Mouse (Mus musculus): Measurements from ENCODE around the gene Naxe. TPM values are rescaled to one million over a fixed set of nuclear protein-coding genes. Genes with fewer than 3 reads are reported as not detected.

The Naxe gene
- polyA plus RNA-seq, 1 experiment from 2014 or later: 167 TPM

- WGBS: 92% methylated on average over 3 of the region's 3 CpGs
- H3K27me3 ChIP-seq: no peaks in the 10 kb centered on the region
Observed at GRCm38 (mm10) chr3:88049532-88049931, 8.8 kb downstream of the Naxe start.

GRCm38 (mm10) chr3:88042661-88043421 lies 15.5 kb downstream of the Naxe start, which contains the start of gene Gpatch4:
Gpatch4 (plus strand) TSS chr3:88043108.
- Histone ChIP-seq H3K9me3 (no peaks in the 10 kb centered on the region), H3K36me3 (no peaks in the 10 kb centered on the region), H3K9ac (replicated peaks) (peak within 1 kb of the TSS; percentile 57), H3K4me1 (peaks cover 14% of the 10 kb centered on the region), H3K4me2 (replicated peaks) (peak within 1 kb of the TSS; percentile 87), H3K4me3 (peak within 1 kb of the TSS; percentile 95), H3K27me3 (peaks cover 13% of the 10 kb centered on the region; the same call in 1 of the 2 replicates), H3K27ac (replicated peaks) (peak within 1 kb of the TSS; percentile 45)
- WGBS: 12% methylated on average over 36 of the region's 36 CpGs
- peak; percentile 97 for ATAC-seq (replicated peaks)

More at GRCm38 (mm10) chr3:88049532-88049931, 8.8 kb downstream of the Naxe start:
- no peak overlapping the region for H3K9ac ChIP-seq (replicated peaks)
- no peak overlapping the region for H3K27ac ChIP-seq (replicated peaks)
- ATAC-seq (replicated peaks): no peak
- no peak overlapping the region for H3K4me2 ChIP-seq (replicated peaks)
- no peak overlapping the region for H3K4me3 ChIP-seq
- H3K9me3 ChIP-seq: no peaks in the 10 kb centered on the region
- peaks cover 3% of the 10 kb centered on the region; the same call in 1 of the 2 replicates for H3K4me1 ChIP-seq
- H3K36me3 ChIP-seq: peaks cover 30% of the 10 kb centered on the region

- no peaks in the 10 kb centered on the region for H3K36me3 ChIP-seq
- no peak overlapping the region for H3K4me2 ChIP-seq (replicated peaks)
- H3K4me3 ChIP-seq: no peak overlapping the region
- H3K27me3 ChIP-seq: peaks cover 23% of the 10 kb centered on the region
- H3K9me3 ChIP-seq: no peaks in the 10 kb centered on the region
- no peaks in the 10 kb centered on the region for H3K4me1 ChIP-seq
- H3K27ac ChIP-seq (replicated peaks): no peak overlapping the region
- no peak for ATAC-seq (replicated peaks)
- no peak overlapping the region for H3K9ac ChIP-seq (replicated peaks)
- WGBS: 81% methylated on average over 1 of the region's 1 CpGs
Observed at GRCm38 (mm10) chr3:88035561-88036293, 22.6 kb downstream of the Naxe start.

GRCm38 (mm10) chr3:88033506-88033905 lies 24.8 kb downstream of the Naxe start:
- no peaks in the 10 kb centered on the region for H3K9me3 ChIP-seq
- no peak overlapping the region for H3K4me3 ChIP-seq
- no peak overlapping the region for H3K9ac ChIP-seq (replicated peaks)
- H3K4me1 ChIP-seq: no peaks in the 10 kb centered on the region
- H3K36me3 ChIP-seq: no peaks in the 10 kb centered on the region
- no peak overlapping the region for H3K4me2 ChIP-seq (replicated peaks)
- no peak for ATAC-seq (replicated peaks)
- no peak overlapping the region for H3K27ac ChIP-seq (replicated peaks)
- WGBS: 76% methylated on average over 5 of the region's 5 CpGs
- peaks cover 12% of the 10 kb centered on the region; the same call in 1 of the 2 replicates for H3K27me3 ChIP-seq

- no peaks in the 10 kb centered on the region for H3K4me1 ChIP-seq
- peaks cover 25% of the 10 kb centered on the region for H3K27me3 ChIP-seq
- H3K4me2 ChIP-seq (replicated peaks): no peak overlapping the region
- H3K9me3 ChIP-seq: no peaks in the 10 kb centered on the region
- ATAC-seq (replicated peaks): no peak
- H3K4me3 ChIP-seq: no peak overlapping the region
- H3K9ac ChIP-seq (replicated peaks): no peak overlapping the region
- 21% methylated on average over 19 of the region's 19 CpGs for WGBS
- H3K27ac ChIP-seq (replicated peaks): no peak overlapping the region
- H3K36me3 ChIP-seq: no peaks in the 10 kb centered on the region
Observed at GRCm38 (mm10) chr3:88030608-88031395, 27.5 kb downstream of the Naxe start.

GRCm38 (mm10) chr3:88027434-88028186 lies 30.7 kb downstream of the Naxe start, which contains the start of gene Hapln2:
Hapln2 (minus strand) TSS chr3:88027583.
- 50% methylated on average over 5 of the region's 5 CpGs for WGBS
- no peak within 1 kb of the TSS for H3K4me3 ChIP-seq
- H3K4me2 ChIP-seq (replicated peaks): no peak within 1 kb of the TSS
- H3K9me3 ChIP-seq: no peaks in the 10 kb centered on the region
- H3K27ac ChIP-seq (replicated peaks): no peak within 1 kb of the TSS
- H3K36me3 ChIP-seq: no peaks in the 10 kb centered on the region
- peaks cover 55% of the 10 kb centered on the region for H3K27me3 ChIP-seq
- H3K4me1 ChIP-seq: peaks cover 15% of the 10 kb centered on the region
- H3K9ac ChIP-seq (replicated peaks): no peak within 1 kb of the TSS
- ATAC-seq (replicated peaks): no peak

GRCm38 (mm10) chr3:88026823-88027222 lies 31.5 kb downstream of the Naxe start:
- Histone ChIP-seq H3K4me3 (no peak overlapping the region), H3K36me3 (no peaks in the 10 kb centered on the region), H3K27me3 (peaks cover 60% of the 10 kb centered on the region), H3K27ac (replicated peaks) (no peak overlapping the region), H3K9me3 (no peaks in the 10 kb centered on the region), H3K9ac (replicated peaks) (no peak overlapping the region), H3K4me2 (replicated peaks) (no peak overlapping the region), H3K4me1 (peaks cover 19% of the 10 kb centered on the region)
- ATAC-seq (replicated peaks): no peak
- WGBS: 71% methylated on average over 7 of the region's 7 CpGs

GRCm38 (mm10) chr3:88023192-88024074 lies 34.9 kb downstream of the Naxe start:
- Histone ChIP-seq H3K4me3 (peak overlapping the region; percentile 57), H3K4me2 (replicated peaks) (peak overlapping the region; percentile 97), H3K36me3 (no peaks in the 10 kb centered on the region), H3K9me3 (no peaks in the 10 kb centered on the region), H3K27me3 (peaks cover 74% of the 10 kb centered on the region), H3K9ac (replicated peaks) (peak overlapping the region; percentile 47), H3K27ac (replicated peaks) (no peak overlapping the region), H3K4me1 (peaks cover 19% of the 10 kb centered on the region)
- WGBS: under 1% methylated on average over 81 of the region's 81 CpGs
- peak; percentile 71 for ATAC-seq (replicated peaks)

GRCm38 (mm10) chr3:88022322-88023191 lies 35.7 kb downstream of the Naxe start:
- peak overlapping the region; percentile 97 for H3K4me2 ChIP-seq (replicated peaks)
- peaks cover 72% of the 10 kb centered on the region for H3K27me3 ChIP-seq
- peak; percentile 81 for ATAC-seq (replicated peaks)
- H3K4me3 ChIP-seq: peak overlapping the region; percentile 57
- WGBS: under 1% methylated on average over 66 of the region's 66 CpGs
- H3K9ac ChIP-seq (replicated peaks): peak overlapping the region; percentile 47
- H3K36me3 ChIP-seq: no peaks in the 10 kb centered on the region
- H3K27ac ChIP-seq (replicated peaks): no peak overlapping the region
- H3K9me3 ChIP-seq: no peaks in the 10 kb centered on the region
- H3K4me1 ChIP-seq: peaks cover 19% of the 10 kb centered on the region

Measured in forebrain, embryonic 15.5 days (tissue).